ENCODE assay signal across 11 mouse cellular contexts in genomic region chr1:165700376-165700815, GRCm38 (mm10). TPM values are rescaled to one million over a fixed set of nuclear protein-coding genes. Genes with fewer than 3 reads are reported as not detected.
DNase-seq lines count a peak whose midpoint lies in the region; ATAC-seq and TF ChIP-seq lines count a peak whose summit lies in the region.
"Had no signal": no experiment of that assay in that cellular context is flagged by ENCODE, and none has a peak within 500 bp of the region (broad histone marks: within the 10 kb centered on the region; RNA-seq: fewer than 3 reads in every experiment).

No protein-coding gene starts in this region.

- no peak overlapping the region for H3K4me2 ChIP-seq in intestine, embryonic 14.5 days (ENCODE audit: low read length)
- H3K4me2 ChIP-seq in intestine, embryonic 16.5 days (ENCODE audit: low read depth, low read length), result no peak overlapping the region
- H3K4me2 ChIP-seq in CH12.LX (ENCODE audit: insufficient read depth, low read depth, poor library complexity, severe bottlenecking), result peak overlapping the region; percentile 40
- peak overlapping the region; percentile 54; the same call in 1 of the 2 replicates for H3K4me2 ChIP-seq in heart, postnatal 0 days (ENCODE audit: low read depth, low read length)
- H3K4me2 ChIP-seq in hindbrain, embryonic 16.5 days (ENCODE audit: low read length), result no peak overlapping the region

- H3K4me1 ChIP-seq in intestine, embryonic 14.5 days (replicated peaks; ENCODE audit: control insufficient read depth, insufficient read depth, low read length), result peaks cover 57% of the 10 kb centered on the region
- H3K4me1 ChIP-seq in intestine, embryonic 16.5 days (ENCODE audit: control insufficient read depth, insufficient read depth, low read length), result peaks cover 34% of the 10 kb centered on the region
- H3K4me1 ChIP-seq in CH12.LX (ENCODE audit: control insufficient read depth in 1 of 2, insufficient read depth in 2 of 2), result peaks cover 19 to 82% of the 10 kb centered on the region in 2 experiments
- peaks cover 82% of the 10 kb centered on the region for H3K4me1 ChIP-seq in heart, postnatal 0 days (ENCODE audit: control insufficient read depth, insufficient read depth)
- no peaks in the 10 kb centered on the region; the same call in 1 of the 2 replicates for H3K4me1 ChIP-seq in hindbrain, embryonic 16.5 days (ENCODE audit: control insufficient read depth, insufficient read depth, low read depth, low read length)

- dilution Hi-C loops in CH12.LX (cut with MboI; ENCODE audit: extremely low pct_ligation_motif_present, extremely low pct_unique_long_range_greater_than_20kb, low sequenced_read_pairs), result no loop called here

- peak overlapping the region; percentile 27; the same call in 1 of the 2 replicates for H3K27ac ChIP-seq in intestine, embryonic 14.5 days (ENCODE audit: low read depth)
- H3K27ac ChIP-seq in intestine, embryonic 16.5 days (ENCODE audit: low read length), result no peak overlapping the region
- H3K27ac ChIP-seq in CH12.LX (ENCODE audit: insufficient read depth, low read depth), result peak overlapping the region; percentile 88
- peak overlapping the region; percentile 85 for H3K27ac ChIP-seq in heart, postnatal 0 days (ENCODE audit: low read depth)
- H3K27ac ChIP-seq in hindbrain, embryonic 16.5 days (ENCODE audit: low read depth, low read length), result no peak overlapping the region

- ATAC-seq in intestine, embryonic 14.5 days (replicated peaks; ENCODE audit: low FRiP score, low TSS enrichment, low read depth), result no peak
- ATAC-seq in intestine, embryonic 16.5 days, result no peak
- ATAC-seq in heart, postnatal 0 days (ENCODE audit: insufficient read depth, low read depth), result no peak
- ATAC-seq in cerebellum, adult (ENCODE audit: insufficient number of reproducible peaks, low FRiP score, low TSS enrichment), result no peak
- ATAC-seq in hindbrain, embryonic 16.5 days, result no peak

- no peaks in the 10 kb centered on the region for H3K9me3 ChIP-seq in intestine, embryonic 14.5 days (ENCODE audit: control insufficient read depth, low read length)
- H3K9me3 ChIP-seq in intestine, embryonic 16.5 days (ENCODE audit: control insufficient read depth, low read length), result no peaks in the 10 kb centered on the region
- no peaks in the 10 kb centered on the region for H3K9me3 ChIP-seq in CH12.LX (replicated peaks; ENCODE audit: low read length)
- no peaks in the 10 kb centered on the region for H3K9me3 ChIP-seq in heart, postnatal 0 days (replicated peaks; ENCODE audit: control insufficient read depth, low read length)
- H3K9me3 ChIP-seq in hindbrain, embryonic 16.5 days (ENCODE audit: control insufficient read depth, low read length), result no peaks in the 10 kb centered on the region
- H3K9me3 ChIP-seq: G1E had no signal

- DNase-seq in intestine, embryonic 14.5 days (ENCODE audit: low spot score), result peak; percentile 54
- DNase-seq in CH12.LX (ENCODE audit: extremely low read depth), result peak; percentile 74
- DNase-seq in heart, postnatal 0 days (ENCODE audit: low spot score), result no peak
- peak; percentile 79 to 82 for DNase-seq in spleen, postnatal 36 days (ENCODE audit: low spot score in 2 of 2)
- DNase-seq in cerebellum, adult 8-10 months, result no peak
- DNase-seq: cerebellum, adult 18-20 months; layer of hippocampus, adult 9-11 months had no signal

- no peak overlapping the region for H3K4me3 ChIP-seq in intestine, embryonic 14.5 days (ENCODE audit: low read depth, low read length)
- no peak overlapping the region for H3K4me3 ChIP-seq in intestine, embryonic 16.5 days (ENCODE audit: low read length)
- H3K4me3 ChIP-seq in CH12.LX (replicated peaks in 1 of 3; ENCODE audit: low read depth in 2 of 3, low read length in 2 of 3, poor library complexity in 1 of 3), result peak overlapping the region in 2 of 3 experiments; percentile 38
- H3K4me3 ChIP-seq in heart, postnatal 0 days (ENCODE audit: low read depth, low read length), result no peak overlapping the region
- H3K4me3 ChIP-seq in hindbrain, embryonic 16.5 days (ENCODE audit: low read length), result no peak overlapping the region

- TF ChIP-seq POLR2A in CH12.LX (IDR thresholded peaks at IDR 0.05; ENCODE audit: low read depth, low read length), result peak; percentile 49; the same call in 1 of the 2 replicates

- no peak overlapping the region for H3K9ac ChIP-seq in intestine, embryonic 14.5 days (ENCODE audit: low read length)
- H3K9ac ChIP-seq in intestine, embryonic 16.5 days (ENCODE audit: low read depth, low read length), result no peak overlapping the region
- peak overlapping the region; percentile 53 for H3K9ac ChIP-seq in CH12.LX (ENCODE audit: insufficient read depth, low read depth)
- H3K9ac ChIP-seq in heart, postnatal 0 days (replicated peaks; ENCODE audit: low read depth, low read length), result no peak overlapping the region; the same call in 1 of the 2 replicates
- no peak overlapping the region for H3K9ac ChIP-seq in hindbrain, embryonic 16.5 days (ENCODE audit: low read depth, low read length)

- TF ChIP-seq RAD21 in CH12.LX (IDR thresholded peaks at IDR 0.05; ENCODE audit: low read depth, low read length), result no peak

- no peaks in the 10 kb centered on the region for H3K27me3 ChIP-seq in intestine, embryonic 14.5 days (replicated peaks; ENCODE audit: control insufficient read depth, insufficient read depth, low read length)
- no peaks in the 10 kb centered on the region for H3K27me3 ChIP-seq in intestine, embryonic 16.5 days (replicated peaks; ENCODE audit: control insufficient read depth, insufficient read depth, low read length)
- no peaks in the 10 kb centered on the region for H3K27me3 ChIP-seq in CH12.LX (replicated peaks)
- no peaks in the 10 kb centered on the region for H3K27me3 ChIP-seq in heart, postnatal 0 days (ENCODE audit: control insufficient read depth, insufficient read depth, low read length)
- H3K27me3 ChIP-seq in hindbrain, embryonic 16.5 days (replicated peaks; ENCODE audit: control insufficient read depth, insufficient read depth, low read length), result no peaks in the 10 kb centered on the region; the same call in none of the 2 replicates

- TF ChIP-seq EP300 in CH12.LX (IDR thresholded peaks at IDR 0.05; ENCODE audit: low read length), result 0 out of 2 replicates have a peak, but pooled peaks have one; percentile 3
- TF ChIP-seq EP300 in heart, postnatal 0 days (IDR thresholded peaks at IDR 0.05; ENCODE audit: low read depth), result no peak

- 37% methylated on average over 7 of the region's 7 CpGs for WGBS in intestine, embryonic 14.5 days
- WGBS in intestine, embryonic 16.5 days, result 41% methylated on average over 7 of the region's 7 CpGs
- WGBS in heart, postnatal 0 days, result 14% methylated on average over 7 of the region's 7 CpGs
- 66% methylated on average over 7 of the region's 7 CpGs for WGBS in hindbrain, embryonic 16.5 days

- H3K36me3 ChIP-seq in intestine, embryonic 14.5 days (ENCODE audit: control insufficient read depth, insufficient read depth, low read length), result no peaks in the 10 kb centered on the region
- no peaks in the 10 kb centered on the region for H3K36me3 ChIP-seq in intestine, embryonic 16.5 days (ENCODE audit: control insufficient read depth, insufficient read depth, low read length)
- H3K36me3 ChIP-seq in CH12.LX (replicated peaks in 1 of 2; ENCODE audit: control insufficient read depth in 1 of 2, insufficient read depth in 1 of 2, low read length in 1 of 2), result peaks cover 9 to 48% of the 10 kb centered on the region in 2 experiments
- H3K36me3 ChIP-seq in heart, postnatal 0 days (replicated peaks; ENCODE audit: control insufficient read depth, insufficient read depth, low read length), result peaks cover 22% of the 10 kb centered on the region; the same call in 1 of the 2 replicates
- no peaks in the 10 kb centered on the region for H3K36me3 ChIP-seq in hindbrain, embryonic 16.5 days (ENCODE audit: control insufficient read depth, insufficient read depth, low read length)

- in situ Hi-C loops in CH12.LX (cut with MboI; ENCODE audit: low pct_ligation_motif_present, low pct_unique_long_range_greater_than_20kb, low sequenced_read_pairs), result no loop called here

- peaks cover 11% of the 10 kb centered on the region for H3K79me2 ChIP-seq in CH12.LX (replicated peaks; ENCODE audit: control insufficient read depth, extremely low read depth, insufficient read depth, poor library complexity, severe bottlenecking)

- TF ChIP-seq CTCF in CH12.LX (conservative IDR thresholded peaks at IDR 0.05 in 1 of 2, IDR thresholded peaks at IDR 0.05 in 1 of 2; ENCODE audit: low read depth in 2 of 2, low read length in 2 of 2), result no peak
- no peak for TF ChIP-seq CTCF in heart, postnatal 0 days (IDR thresholded peaks at IDR 0.05; ENCODE audit: low read depth)

TF ChIP-seq in CH12.LX, 34 proteins besides CTCF, POLR2A, EP300 and RAD21 (continues in another document):
- TF ChIP-seq MAX (IDR thresholded peaks at IDR 0.05; ENCODE audit: low read length) (peak; percentile 62; the same call in 1 of the 2 replicates), MEF2A (IDR thresholded peaks at IDR 0.05; ENCODE audit: borderline replicate concordance, low read depth, low read length) (no peak), POLR2AphosphoS2 (IDR thresholded peaks at IDR 0.05; ENCODE audit: low read depth, low read length) (no peak), ZKSCAN1 (IDR thresholded peaks at IDR 0.05; ENCODE audit: borderline replicate concordance, low read depth, low read length) (no peak), NELFE (IDR thresholded peaks at IDR 0.05; ENCODE audit: low read depth, low read length) (no peak), BHLHE40 (IDR thresholded peaks at IDR 0.05; ENCODE audit: low read depth, low read length) (peak; percentile 30; the same call in 1 of the 2 replicates), KAT2A (IDR thresholded peaks at IDR 0.05; ENCODE audit: insufficient replicate concordance, low read length) (0 out of 2 replicates have a peak, but pooled peaks have one; percentile 6), SIN3A (IDR thresholded peaks at IDR 0.05; ENCODE audit: low read length) (no peak), USF2 (conservative IDR thresholded peaks at IDR 0.05; ENCODE audit: low read depth, low read length) (no peak), ZC3H11A (IDR thresholded peaks at IDR 0.05; ENCODE audit: low read depth, low read length) (no peak), USF1 (IDR thresholded peaks at IDR 0.05; ENCODE audit: low read depth, low read length) (no peak), SMC3 (IDR thresholded peaks at IDR 0.05; ENCODE audit: low read depth, low read length) (peak; percentile 1; the same call in 1 of the 2 replicates), JUND (conservative IDR thresholded peaks at IDR 0.05; ENCODE audit: low read depth, low read length) (no peak)

RNA-seq across cellular contexts. Expression of gene Rcsd1, which starts 9.2 kb away (rescaled TPM):
- 29.1 and 31.4 TPM in 2 replicates for polyA plus RNA-seq in intestine, embryonic 14.5 days (2014; fragmentation: Nextera tagmentation; extraction: Ambion mirVana)
- polyA plus RNA-seq in intestine, embryonic 16.5 days (2015; fragmentation: Nextera tagmentation; extraction: Ambion mirVana), result 28.7 and 32.4 TPM in 2 replicates
- total RNA-seq in CH12.LX (2012; rRNA removed) (20.7 and 22.7 TPM in 2 replicates), CH12.LX (2014; rRNA removed) (34.8 and 35.7 TPM in 2 replicates)
- polyA plus RNA-seq in CH12.LX (2012; ENCODE audit: insufficient read length, low read depth), result 74.8 and 81.1 TPM in 2 replicates
- 88.6 and 94.0 TPM in 2 replicates for total RNA-seq in heart, postnatal 0 days (2014; rRNA removed; ENCODE audit: low replicate concordance)
- 103 and 116 TPM in 2 replicates for polyA plus RNA-seq in heart, postnatal 0 days (2015; fragmentation: Nextera tagmentation; extraction: Ambion mirVana)
- polyA plus RNA-seq in hindbrain, embryonic 16.5 days (2015; fragmentation: Nextera tagmentation; extraction: Ambion mirVana), result 9.5 and 12.5 TPM in 2 replicates

Comparison
In these comparisons a context has a peak if more than half of its experiments do, and no peak if none do; other contexts are left out.
1. H3K27ac ChIP-seq: peak in intestine, embryonic 14.5 days (single experiment), CH12.LX (single experiment) and heart, postnatal 0 days (single experiment); none in intestine, embryonic 16.5 days (single experiment) and hindbrain, embryonic 16.5 days (single experiment).
2. DNase-seq: peak in intestine, embryonic 14.5 days (single experiment), CH12.LX (single experiment) and spleen, postnatal 36 days (2 of 2); none in heart, postnatal 0 days (single experiment) and cerebellum, adult 8-10 months (single experiment).
3. H3K4me2 ChIP-seq: peak in CH12.LX (single experiment) and heart, postnatal 0 days (single experiment); none in intestine, embryonic 14.5 days (single experiment), intestine, embryonic 16.5 days (single experiment) and hindbrain, embryonic 16.5 days (single experiment).
4. H3K4me3 ChIP-seq: peak in CH12.LX (2 of 3); none in intestine, embryonic 14.5 days (single experiment), intestine, embryonic 16.5 days (single experiment), heart, postnatal 0 days (single experiment) and hindbrain, embryonic 16.5 days (single experiment).